Mouse (Mus musculus) right cerebral cortex, postnatal 10 days (tissue): ENCODE data around the gene Atp6v1g2.

Experiments used
- DNase-seq, 2 experiments: peaks; one replicate each; pipeline ENCODE4 v3.0.0; 2021; ENCODE audit warnings: low spot score in 2 of 2

Gene Atp6v1g2

GRCm38 (mm10) chr17:35254241-35255098, 21.0 kb downstream of the Atp6v1g2 start:
- DNase-seq: peak; percentile 27 to 68

GRCm38 (mm10) chr17:35255301-35255700, 21.8 kb downstream of the Atp6v1g2 start:
- no peak for DNase-seq

- no peak for DNase-seq
Measured at GRCm38 (mm10) chr17:35255704-35256103, 22.2 kb downstream of the Atp6v1g2 start.

GRCm38 (mm10) chr17:35257378-35257777, 23.9 kb downstream of the Atp6v1g2 start:
- no peak for DNase-seq

DNA sequence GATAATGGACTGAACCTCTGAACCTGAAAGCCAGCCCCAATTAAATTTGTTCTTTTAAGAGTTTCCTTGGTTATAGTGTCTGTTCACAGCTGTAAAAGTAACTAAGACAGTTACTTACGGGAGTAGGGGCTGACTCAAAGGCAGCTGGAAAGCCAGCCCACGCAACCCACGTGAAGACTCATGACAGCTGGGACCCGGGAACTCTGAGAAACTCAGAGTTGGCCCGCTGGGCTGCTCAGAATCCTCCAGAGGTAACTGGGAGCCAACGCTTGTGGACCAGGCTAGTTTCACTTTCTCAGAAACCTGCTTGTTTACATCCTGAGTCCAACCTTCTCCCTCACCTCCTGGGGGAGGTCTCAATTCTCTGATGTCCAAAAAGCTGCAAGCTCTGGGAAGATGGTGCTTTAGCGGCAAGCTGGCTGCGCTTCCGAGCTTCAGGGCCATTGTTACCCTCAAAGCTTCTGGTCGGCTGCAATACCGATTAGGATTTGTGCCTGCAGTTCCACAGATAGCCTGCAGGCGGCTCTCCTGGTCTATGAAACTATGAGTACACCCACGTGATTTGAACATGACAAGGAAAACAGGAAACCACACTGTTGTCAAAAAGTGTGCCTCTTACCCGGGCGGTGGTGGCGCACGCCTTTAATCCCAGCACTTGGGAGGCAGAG, 24.5 kb downstream of the Atp6v1g2 start:
- peak; percentile 92 for DNase-seq

DNA sequence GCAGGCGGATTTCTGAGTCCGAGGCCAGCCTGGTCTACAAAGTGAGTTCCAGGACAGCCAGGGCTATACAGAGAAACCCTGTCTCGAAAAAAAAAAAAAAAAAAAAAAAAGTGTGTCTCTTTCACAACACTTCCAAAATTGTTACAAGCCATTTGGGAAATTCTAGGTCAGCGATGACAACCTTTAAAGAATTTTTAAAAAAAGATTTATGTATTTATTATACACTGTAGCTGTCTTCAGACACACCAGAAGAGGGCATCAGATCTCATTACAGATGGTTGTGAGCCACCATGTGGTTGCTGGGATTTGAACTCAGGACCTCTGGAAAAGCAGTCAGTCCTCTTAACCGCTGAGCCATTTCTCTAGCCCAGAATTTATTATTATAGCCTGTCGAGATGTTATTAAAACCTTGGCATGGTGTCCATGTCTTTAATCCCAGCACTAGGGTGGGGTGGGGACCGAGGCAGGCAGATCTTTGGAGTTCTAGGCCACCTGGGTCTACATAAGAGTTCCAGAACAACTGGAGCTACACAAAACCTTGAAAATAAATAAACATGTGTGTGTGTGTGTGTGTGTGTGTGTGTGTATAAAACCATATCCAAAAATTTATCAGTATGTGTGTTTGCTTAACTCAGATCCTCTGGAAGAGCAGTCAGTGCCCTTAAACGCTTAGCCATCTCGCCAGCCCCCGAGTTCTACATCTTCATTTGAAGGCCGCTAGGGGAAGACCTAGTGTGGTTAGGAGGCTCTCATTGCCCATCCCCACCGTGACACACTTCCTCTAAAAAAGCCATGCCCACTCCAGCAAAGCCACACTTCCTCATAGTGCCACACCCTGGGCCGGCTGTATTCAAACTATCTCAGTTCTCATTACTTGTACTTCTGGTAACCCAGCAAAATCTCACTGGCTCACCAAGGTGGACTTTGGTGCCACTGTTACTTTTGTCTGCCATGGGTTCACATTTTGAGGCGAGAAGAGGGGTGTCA, 25.3 kb downstream of the Atp6v1g2 start:
- no peak for DNase-seq

- no peak for DNase-seq
Measured at GRCm38 (mm10) chr17:35259621-35260020, 26.2 kb downstream of the Atp6v1g2 start.

DNA sequence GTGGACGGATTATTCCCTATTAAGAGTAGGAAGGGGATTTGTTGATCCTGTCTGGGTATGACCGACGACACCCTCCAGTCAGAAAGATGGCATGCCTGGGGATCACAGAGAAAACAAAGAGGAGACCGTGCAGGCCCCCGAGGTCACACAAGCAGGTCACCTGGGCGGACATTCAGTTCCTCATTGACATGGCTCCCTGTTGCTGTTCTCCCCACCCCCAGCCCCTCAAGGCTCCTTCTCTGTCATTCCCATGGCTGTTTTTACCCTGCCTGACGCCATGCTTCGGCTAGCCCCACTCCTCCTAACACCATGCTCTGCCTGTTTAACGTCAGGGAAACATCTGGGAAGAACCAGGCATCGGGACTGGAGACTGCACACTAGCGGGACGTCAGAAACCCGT, 28.2 kb downstream of the Atp6v1g2 start:
- DNase-seq: no peak

DNA sequence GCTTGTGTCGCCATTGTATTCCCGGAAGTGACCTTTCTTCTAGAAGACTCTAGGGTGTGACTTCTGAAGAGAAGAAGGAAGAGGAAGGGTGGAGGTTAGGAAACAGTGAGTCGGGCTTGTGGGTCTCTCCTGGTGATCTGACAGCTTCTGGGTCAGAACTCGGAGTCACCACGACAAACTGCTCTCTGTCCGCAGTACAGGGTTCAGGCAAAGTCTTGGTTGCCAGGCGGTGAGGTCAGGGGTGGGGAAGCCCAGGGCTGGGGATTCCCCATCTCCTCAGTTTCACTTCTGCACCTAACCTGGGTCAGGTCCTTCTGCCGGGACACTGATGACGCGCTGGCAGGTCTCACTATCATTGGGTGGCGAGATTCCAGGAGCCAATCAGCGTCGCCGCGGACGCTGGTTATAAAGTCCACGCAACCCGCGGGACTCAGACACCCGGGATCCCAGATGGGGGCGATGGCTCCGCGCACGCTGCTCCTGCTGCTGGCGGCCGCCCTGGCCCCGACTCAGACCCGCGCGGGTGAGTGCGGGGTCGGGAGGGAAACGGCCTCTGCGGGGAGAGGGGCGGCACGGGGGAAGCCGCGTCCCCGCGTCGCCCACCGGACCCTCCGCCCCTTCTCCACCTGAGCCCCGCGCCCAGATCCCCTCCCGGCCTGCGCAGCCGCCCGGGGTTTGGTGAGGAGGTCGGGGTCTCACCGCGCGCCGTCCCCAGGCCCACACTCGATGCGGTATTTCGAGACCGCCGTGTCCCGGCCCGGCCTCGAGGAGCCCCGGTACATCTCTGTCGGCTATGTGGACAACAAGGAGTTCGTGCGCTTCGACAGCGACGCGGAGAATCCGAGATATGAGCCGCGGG, 29.4 kb downstream of the Atp6v1g2 start, which contains the start of gene H2-D1:
TSS of gene H2-D1 (plus strand) at position 67 of the 859 bp plus-strand sequence.
- DNase-seq: peak; percentile 96 to 97

DNA sequence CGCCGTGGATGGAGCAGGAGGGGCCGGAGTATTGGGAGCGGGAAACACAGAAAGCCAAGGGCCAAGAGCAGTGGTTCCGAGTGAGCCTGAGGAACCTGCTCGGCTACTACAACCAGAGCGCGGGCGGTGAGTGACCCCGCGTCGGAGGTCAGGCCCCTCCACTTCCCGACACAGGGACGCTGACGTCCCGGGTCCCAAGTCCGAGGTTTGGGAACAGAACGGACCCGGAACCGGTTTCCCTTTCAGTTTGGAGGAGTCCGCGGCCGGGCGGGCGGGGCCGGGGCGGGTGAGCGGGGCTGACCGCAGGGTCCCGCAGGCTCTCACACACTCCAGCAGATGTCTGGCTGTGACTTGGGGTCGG, 30.0 kb downstream of the Atp6v1g2 start:
- DNase-seq: no peak

- no peak for DNase-seq
Measured at GRCm38 (mm10) chr17:35267399-35268086, 34.1 kb downstream of the Atp6v1g2 start.

GRCm38 (mm10) chr17:35269653-35270347, 36.3 kb downstream of the Atp6v1g2 start:
- no peak for DNase-seq

DNA sequence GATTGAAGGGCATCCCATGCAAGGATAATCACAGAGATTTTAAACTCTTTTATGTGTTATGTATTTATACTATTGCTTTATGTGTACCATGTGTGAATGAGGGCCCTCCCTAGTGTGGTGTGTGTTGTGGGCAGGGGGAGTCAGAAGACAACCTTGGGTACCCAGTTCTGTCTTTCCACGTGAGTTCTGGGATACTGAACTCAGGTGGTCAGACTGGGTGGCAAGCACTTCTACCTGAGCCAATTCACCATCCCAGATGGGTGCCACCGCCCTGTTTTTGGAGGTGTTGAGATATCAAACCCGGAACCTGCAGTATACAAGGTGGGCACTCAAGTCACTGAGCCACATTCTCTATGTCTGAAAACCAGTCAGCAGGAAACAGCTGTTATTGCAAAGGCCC, 38.8 kb downstream of the Atp6v1g2 start:
- no peak for DNase-seq

GRCm38 (mm10) chr17:35274770-35275169, 41.3 kb downstream of the Atp6v1g2 start:
- peak; percentile 81 to 89 for DNase-seq

DNA sequence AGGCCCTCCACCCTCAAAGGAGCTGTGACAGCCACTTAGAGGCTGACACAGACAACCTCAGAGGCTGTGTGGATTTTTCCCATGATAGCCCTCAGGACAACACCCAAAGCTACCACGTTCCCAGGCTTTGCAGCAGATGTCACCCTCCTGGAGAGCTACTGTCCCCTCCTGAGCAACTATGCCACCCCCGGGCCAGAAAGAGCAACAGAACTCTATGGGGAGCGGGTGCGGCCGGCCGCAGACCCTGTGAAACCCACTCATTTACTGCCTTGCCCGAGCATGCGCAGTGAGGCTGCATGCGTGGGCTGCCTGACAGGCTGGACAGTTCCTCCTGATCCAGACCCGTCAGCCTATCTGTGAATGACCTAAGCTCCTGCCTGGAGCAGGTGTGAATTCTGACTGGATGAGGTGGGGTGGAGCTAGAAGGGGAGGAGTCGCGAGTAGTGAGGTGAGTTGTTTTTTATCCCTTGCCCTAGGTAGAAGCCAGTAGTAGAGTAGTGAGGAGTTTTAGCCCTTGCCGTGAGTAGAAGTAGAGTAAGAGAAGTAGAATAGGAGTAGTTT, 42.9 kb downstream of the Atp6v1g2 start:
- DNase-seq: no peak

- no peak for DNase-seq
Measured at GRCm38 (mm10) chr17:35278049-35278448, 44.6 kb downstream of the Atp6v1g2 start.

- DNase-seq: no peak
Measured at GRCm38 (mm10) chr17:35278957-35279688, 45.7 kb downstream of the Atp6v1g2 start.

DNA sequence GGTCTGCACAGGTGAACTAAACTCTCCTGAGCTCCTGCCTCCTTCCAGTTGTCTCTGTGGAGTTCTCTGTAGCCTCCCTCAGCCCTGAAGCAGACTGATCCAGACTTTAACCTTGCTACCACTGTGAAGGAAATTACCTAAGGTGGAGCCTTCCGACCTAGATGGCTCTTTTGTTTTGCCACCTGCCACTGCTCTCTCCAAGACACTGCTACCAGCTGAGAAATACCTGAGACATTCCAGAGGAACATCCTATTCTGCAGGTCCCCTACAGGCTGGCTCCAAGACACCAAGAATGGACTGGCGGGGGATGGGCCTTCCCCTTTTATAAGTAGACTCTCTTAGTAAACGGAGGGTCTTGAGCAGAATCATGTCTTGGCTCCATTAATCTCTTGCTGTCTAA, 46.8 kb downstream of the Atp6v1g2 start:
- DNase-seq: no peak

DNA sequence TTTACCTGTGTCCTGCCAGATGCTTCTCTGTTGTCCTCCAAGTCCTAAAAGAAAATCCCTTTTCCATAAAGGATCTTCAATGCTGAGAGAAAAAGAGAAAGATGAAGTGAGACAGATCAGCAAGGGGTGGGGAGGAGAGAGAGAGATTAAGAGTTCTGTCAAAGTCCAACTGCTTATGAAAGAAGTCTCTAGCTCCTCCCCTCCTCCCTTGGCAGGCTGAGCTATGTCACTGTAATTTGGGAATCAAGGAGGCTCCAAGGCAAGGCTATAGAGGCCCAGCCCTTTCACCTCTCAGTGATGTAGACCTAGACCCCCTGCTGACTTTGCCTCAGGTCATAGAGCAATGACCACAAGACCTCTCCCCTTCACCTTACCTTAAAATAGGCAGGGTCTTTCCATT, 52.0 kb downstream of the Atp6v1g2 start:
- DNase-seq: no peak
